Mouse (Mus musculus) inflammation-experienced regulatory T-cells, adult 16 weeks (primary cell): ENCODE results near the gene Cyp2c66. TPM values are rescaled to one million over a fixed set of nuclear protein-coding genes. Genes with fewer than 3 reads are reported as not detected.

Source experiments
- polyA plus RNA-seq: library from polyadenylated mRNA; unstranded; fragments of 100-300 nt; shearing (Covaris generic); gene quantifications from one replicate; pipeline ENCODE4 v1.2.1, GENCODE M21; 2017

The Cyp2c66 gene
- polyA plus RNA-seq = not detected

DNA sequence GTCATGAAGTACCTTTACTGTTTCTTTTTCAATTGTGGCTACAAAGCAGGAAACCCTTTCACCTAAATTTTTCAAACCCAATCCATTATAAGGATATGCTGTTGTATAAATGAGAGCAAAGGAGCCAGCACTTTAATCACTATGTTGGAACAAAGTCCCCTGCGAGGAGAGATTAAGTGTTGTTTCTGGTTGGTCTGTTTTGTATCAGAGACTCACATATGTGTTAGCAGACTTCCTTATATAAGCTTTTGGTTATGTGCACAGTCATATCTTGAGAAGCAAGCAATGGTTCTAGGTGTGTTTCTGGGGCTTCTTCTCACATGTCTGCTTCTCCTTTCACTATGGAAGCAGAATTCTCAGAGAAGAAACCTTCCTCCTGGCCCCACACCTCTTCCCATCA lies at the start of gene Cyp2c66:
Gene Cyp2c66, plus strand, starts transcription at position 255 of the 400 bp plus-strand sequence.

Other genes with a start within 250 kb of the Cyp2c66 start
- 20.1 TPM for gene Hells, start 183.0 kb upstream of the Cyp2c66 start, polyA plus RNA-seq
- gene Cyp2c55, start 106.9 kb upstream of the Cyp2c66 start, polyA plus RNA-seq = not detected
- not detected for gene Cyp2c65, start 52.9 kb upstream of the Cyp2c66 start, polyA plus RNA-seq
- not detected for gene Cyp2c29, start 155.5 kb downstream of the Cyp2c66 start, polyA plus RNA-seq